Mouse (Mus musculus): ENCODE measurements around the gene Mpp1.
"Not testable (repeated sequence)": the region's sequence is repeated elsewhere in the genome, so short reads cannot be mapped to it uniquely, and the experiment has no call there.

Mpp1 gene

GRCm38 (mm10) chrX:75130467-75131160, at the start of gene Mpp1:
Mpp1 (minus strand) TSS chrX:75131016.
- in situ Hi-C loops (cut with MseI, MboI) = no loop called here

GRCm38 (mm10) chrX:75163670-75164069, 32.9 kb upstream of the Mpp1 start, which contains the start of gene Smim9:
Smim9 (minus strand) TSS chrX:75163770.
- in situ Hi-C loops (cut with MseI, MboI) = no loop called here

- in situ Hi-C loops (cut with MseI, MboI) = no loop called here
Measured at GRCm38 (mm10) chrX:75155576-75156243, 24.9 kb upstream of the Mpp1 start.

GRCm38 (mm10) chrX:75152249-75152648, 21.4 kb upstream of the Mpp1 start:
- in situ Hi-C loops (cut with MseI, MboI) = no loop called here

GRCm38 (mm10) chrX:75150304-75150703, 19.5 kb upstream of the Mpp1 start:
- in situ Hi-C loops (cut with MseI, MboI) = no loop called here

GRCm38 (mm10) chrX:75148414-75148813, 17.6 kb upstream of the Mpp1 start:
- in situ Hi-C loops (cut with MseI, MboI) = no loop called here

GRCm38 (mm10) chrX:75143124-75143555, 12.3 kb upstream of the Mpp1 start:
- in situ Hi-C loops (cut with MseI, MboI) = not testable (repeated sequence)

GRCm38 (mm10) chrX:75138182-75138581, 7.4 kb upstream of the Mpp1 start:
- in situ Hi-C loops (cut with MseI, MboI) = no loop called here

- in situ Hi-C loops (cut with MseI, MboI) = no loop called here
Measured at GRCm38 (mm10) chrX:75137729-75138128, 6.9 kb upstream of the Mpp1 start.

GRCm38 (mm10) chrX:75136938-75137337, 6.1 kb upstream of the Mpp1 start:
- in situ Hi-C loops (cut with MseI, MboI) = no loop called here

- in situ Hi-C loops (cut with MseI, MboI) = no loop called here
Measured at GRCm38 (mm10) chrX:75129474-75129873, 1.3 kb downstream of the Mpp1 start.

GRCm38 (mm10) chrX:75128333-75128980, 2.4 kb downstream of the Mpp1 start:
- in situ Hi-C loops (cut with MseI, MboI) = no loop called here

GRCm38 (mm10) chrX:75126893-75127292, 3.9 kb downstream of the Mpp1 start:
- in situ Hi-C loops (cut with MseI, MboI) = no loop called here

GRCm38 (mm10) chrX:75125606-75126005, 5.2 kb downstream of the Mpp1 start:
- in situ Hi-C loops (cut with MseI, MboI) = no loop called here

GRCm38 (mm10) chrX:75115550-75115949, 15.3 kb downstream of the Mpp1 start:
- in situ Hi-C loops (cut with MseI, MboI) = no loop called here

GRCm38 (mm10) chrX:75102293-75102692, 28.5 kb downstream of the Mpp1 start:
- in situ Hi-C loops (cut with MseI, MboI) = no loop called here

- in situ Hi-C loops (cut with MseI, MboI) = no loop called here
Measured at GRCm38 (mm10) chrX:75098799-75099198, 32.0 kb downstream of the Mpp1 start.

GRCm38 (mm10) chrX:75096163-75096770, 34.5 kb downstream of the Mpp1 start:
- in situ Hi-C loops (cut with MseI, MboI) = no loop called here

GRCm38 (mm10) chrX:75095369-75096162, 35.2 kb downstream of the Mpp1 start, which contains the start of gene Dkc1:
Dkc1 (plus strand) TSS chrX:75095854.
- in situ Hi-C loops (cut with MseI, MboI) = no loop called here

GRCm38 (mm10) chrX:75085654-75086053, 45.2 kb downstream of the Mpp1 start:
- in situ Hi-C loops (cut with MseI, MboI) = no loop called here

GRCm38 (mm10) chrX:75084774-75085508, 45.9 kb downstream of the Mpp1 start, which contains the start of gene Gab3:
Gab3 (minus strand) TSS chrX:75085458.
- in situ Hi-C loops (cut with MseI, MboI) = no loop called here
